Mouse (Mus musculus) retina, postnatal 1 day (tissue): ENCODE measurements at regions not wholly inside any gene's neighbourhood (a gene's known extent, or its start where the extent isn't known, plus 50 kb on each side); places are given as distances from the start of the nearest gene placed in this dataset.

Source experiments
- DNase-seq: peaks from one replicate; pipeline ENCODE4 v3.0.0-alpha.2; 2012

DNA sequence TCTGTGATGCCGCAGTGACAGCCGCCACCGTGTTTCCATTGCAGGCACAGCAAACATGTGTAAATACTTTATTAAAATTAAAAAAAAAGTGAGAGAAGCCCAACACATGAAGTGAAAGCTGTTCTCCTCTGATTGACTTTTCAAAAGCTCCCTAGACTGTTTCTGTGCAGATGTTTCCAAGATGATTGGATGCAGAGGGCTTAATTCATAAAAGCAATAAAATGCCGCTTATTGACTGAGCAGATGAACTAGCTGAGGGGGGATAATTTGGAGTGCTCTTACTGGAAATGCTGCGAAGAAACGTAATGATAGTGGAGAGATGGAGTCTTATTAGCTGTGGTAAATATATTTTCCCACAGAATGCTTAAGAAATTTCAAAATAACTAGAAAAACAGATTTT is 170.4 kb downstream of the Rnf144a start:
- no peak for DNase-seq

DNA sequence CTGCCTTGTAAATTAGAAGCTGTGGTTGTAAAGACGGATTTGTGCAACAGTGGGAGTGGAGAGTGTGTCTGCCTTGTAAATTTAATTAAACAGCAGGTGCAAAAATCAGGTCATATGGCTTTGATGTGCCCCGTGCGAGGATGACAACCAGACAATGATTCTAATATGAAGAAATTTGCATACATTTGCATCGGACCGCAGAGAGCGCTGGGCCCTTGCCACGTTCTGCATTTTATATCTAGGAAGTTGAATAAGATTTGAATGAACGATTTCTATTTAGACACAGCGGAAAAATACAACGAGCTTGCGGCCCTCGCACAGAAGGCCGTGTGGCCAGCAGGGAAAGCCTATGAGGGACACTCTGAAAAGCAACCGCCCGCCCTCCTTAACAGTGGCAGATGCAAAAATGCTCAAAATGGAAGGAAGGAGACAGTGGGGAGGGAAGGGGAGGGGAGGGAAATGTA is 187.5 kb downstream of the Rnf144a start:
- DNase-seq, result peak; percentile 71

DNA sequence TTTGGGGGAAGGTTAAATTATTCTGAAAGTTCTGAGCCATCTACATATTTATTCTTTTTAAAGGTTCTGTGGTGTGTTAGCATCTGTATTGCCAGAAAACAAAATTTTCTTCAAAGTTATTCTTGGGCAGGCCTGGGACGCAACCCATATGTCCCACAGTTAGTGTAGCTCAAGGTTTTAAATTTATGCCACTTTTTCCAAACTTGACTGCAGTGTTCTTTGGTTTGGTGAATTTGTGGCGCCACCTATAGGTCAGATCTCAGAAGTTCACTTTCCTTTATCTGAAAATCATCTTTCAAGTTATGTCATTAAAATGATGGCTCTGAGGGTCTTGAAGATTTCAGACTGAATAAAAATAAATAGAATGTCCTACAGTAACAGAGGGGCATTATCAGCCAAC is 188.7 kb downstream of the Rnf144a start:
- DNase-seq, result peak; percentile 66

DNA sequence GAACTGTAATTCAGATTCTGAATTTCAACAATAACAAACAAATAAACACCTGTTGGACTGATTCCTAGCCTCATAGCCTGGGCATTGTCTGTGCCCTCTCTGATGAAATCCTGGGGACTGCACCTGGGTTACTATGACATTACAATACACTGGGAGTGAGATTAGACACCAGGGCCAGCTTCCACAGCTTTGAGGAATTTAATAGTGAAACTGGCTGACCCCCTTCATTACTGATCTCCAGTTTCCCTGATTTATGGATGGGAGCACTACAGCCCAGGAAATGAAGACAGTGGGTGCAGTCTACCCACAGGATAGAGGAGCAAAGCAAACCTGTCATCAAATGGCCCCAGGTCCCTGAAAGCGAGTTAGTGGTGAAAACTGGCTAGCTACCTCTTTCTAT is 202.6 kb downstream of the Rnf144a start:
- no peak for DNase-seq

DNA sequence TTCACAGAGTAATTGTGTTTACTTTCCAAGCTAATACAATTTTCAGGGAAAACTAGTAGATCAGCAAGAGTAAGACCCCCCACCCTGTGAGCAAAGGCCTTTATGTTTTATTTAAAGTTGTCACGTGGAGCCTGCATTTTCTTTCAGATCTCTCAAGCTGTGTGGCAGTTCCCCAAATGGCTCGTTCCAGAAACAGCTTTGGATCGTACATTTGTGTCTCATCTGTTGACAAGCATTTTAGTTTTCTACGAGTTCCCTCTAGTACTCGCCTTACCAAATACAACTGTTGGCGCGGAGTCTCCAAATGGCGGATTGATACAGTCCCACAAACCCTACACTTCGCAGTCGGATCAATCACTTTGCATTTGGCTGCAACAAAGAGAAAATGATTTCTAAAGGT is 203.6 kb downstream of the Rnf144a start:
- DNase-seq, result no peak

DNA sequence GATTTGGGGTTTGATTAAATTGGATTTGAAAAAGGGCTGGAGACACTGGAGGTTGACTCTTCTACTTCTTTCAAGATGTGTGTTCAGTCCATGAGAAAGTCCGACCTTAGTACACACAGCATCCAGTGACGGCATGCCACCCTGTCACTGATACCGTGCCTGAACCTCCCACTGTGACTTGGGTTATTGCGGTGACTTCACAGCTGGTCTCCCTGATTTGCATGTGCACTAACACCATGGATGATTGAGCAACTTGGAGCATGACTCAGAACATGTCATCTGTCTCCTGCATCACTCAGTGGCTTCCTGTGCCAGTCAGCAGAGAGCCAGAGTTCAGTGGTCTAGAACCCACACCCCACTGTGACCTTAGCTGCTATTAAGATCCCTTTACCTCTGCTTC is 208.3 kb downstream of the Rnf144a start:
- DNase-seq, result no peak

DNA sequence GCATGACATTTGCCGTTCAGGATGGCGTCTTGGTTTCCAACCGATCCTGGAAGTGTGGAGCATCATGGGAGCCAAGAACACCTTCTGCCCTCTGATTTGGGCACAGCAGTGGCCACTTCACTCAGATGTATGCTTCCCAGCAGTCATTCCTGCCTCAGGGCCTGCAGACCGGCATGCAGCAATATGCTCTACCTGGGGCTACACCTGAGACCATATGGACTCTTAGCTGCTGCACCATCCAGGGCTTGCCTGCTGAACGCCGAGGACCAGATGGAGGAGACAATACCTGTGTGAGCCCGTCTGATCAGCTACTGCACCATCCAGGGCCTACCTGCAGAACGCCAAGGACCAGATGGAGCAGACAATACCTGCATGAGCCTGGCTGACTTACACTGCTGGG is 209.0 kb downstream of the Rnf144a start:
- DNase-seq, result no peak

DNA sequence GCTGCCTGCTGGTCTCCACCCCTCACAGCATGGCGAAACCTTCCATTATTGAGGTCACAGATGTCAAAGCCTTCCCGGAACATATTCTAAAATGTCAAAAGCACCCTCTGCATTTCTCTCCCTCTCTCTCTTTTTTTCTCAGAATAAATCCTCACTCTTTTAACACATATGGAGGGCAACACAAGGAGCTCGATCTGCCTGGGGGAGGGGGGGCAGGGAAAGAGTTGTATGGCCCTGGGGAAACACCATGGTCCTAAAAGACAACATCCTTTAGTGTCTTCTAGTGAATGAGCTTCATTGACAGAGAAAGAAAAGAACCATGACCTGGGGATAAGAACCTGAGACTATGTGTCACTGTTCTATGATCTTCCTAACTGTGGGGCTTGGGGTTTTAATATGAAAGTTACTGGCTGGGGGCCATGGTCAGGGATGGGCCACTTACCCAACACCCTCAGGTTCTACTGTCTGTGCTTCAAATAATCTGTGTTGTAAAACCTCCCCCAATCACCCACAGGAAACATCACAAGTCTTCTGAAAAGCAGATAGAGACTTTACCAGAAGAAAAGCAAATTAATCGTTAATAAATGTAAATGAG is 223.0 kb downstream of the Rnf144a start:
- DNase-seq, result peak; percentile 39

DNA sequence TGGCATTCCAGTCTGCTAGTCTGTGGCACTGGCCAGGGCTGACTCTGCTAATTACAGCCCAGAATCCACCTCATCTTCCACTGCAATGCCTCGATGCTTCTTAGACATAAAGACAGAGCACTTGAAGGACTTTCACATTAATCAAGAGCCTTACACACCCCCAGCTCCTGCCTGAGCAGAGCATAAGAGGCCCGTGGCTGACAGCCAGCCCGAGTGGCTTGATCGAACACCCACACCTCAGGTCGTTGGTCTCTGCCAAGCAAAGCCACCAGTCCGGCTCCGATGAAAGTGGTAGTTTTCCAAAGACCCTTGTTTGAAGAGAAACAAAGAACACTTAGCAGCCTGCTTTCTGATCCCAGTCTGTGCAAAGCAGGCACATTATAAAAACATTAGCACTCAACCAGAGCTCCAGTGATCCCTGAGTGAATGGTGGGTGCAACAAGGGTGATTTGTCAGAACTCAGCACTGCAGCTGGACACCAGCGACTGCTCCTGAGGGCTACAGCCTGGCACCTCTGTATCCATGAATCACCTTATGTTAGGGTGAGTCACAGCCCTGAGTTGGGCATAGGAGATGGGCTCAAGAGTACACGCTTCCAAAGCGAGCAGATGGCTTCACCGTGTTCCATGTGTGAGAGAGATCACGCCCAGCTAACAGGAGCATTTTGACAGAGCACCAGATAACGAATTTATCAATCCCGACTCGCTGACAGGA is 223.6 kb downstream of the Rnf144a start:
- DNase-seq, result peak; percentile 11

DNA sequence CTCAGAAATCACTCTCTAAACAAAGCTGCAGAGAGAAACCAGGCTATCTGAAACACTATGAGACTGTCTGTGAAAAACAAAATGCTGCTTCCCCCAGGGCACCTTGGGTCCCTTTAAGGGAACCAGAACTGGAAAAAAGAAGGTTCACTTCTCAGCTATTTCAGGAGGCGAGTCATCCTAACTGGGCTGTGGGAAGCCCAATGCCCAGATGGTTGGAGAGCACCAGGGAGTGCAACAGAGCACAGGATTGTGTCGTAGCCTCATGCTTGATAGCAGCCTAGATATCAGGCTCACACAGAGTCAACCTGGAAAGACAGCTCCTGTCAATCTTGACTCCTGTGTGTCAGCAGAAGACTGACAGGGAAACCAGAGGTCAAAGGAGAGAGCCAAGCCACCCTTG is 226.1 kb downstream of the Rnf144a start:
- DNase-seq, result no peak

DNA sequence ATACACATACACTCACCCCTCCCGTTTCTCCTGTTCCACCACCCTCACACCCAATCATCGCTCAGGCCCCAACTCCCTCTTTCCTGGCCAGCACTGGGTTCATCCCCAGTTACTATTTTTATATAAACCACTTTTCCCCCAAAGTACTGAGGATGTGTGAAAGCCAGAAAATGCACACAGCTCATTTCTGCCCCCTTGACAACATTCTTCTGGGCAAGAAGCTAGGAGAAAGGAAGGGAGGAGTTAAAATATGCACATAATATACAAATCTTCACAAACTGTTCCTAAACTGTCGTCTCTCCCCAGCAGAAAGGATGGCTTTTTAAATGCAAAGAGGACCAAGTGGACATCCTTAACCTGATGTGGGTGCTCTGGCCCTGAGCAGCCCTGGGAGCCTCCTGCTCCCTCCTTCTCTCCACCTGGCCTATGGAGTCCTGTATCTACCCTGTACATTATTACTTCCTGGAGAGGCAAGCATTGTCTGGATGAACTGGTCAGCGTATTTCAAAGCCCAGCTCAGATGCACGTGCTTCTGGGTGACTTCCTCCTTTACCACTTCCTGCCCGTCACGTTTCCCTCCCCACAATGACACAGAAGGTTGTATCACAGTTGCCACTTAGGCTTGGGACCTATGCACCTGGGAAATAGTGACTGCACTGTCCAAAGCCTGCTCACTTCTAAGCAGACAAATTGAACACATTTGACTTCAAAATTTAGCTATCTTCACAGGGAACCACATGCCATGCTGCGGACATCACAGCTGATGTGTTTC is 227.8 kb downstream of the Rnf144a start:
- DNase-seq, result no peak

DNA sequence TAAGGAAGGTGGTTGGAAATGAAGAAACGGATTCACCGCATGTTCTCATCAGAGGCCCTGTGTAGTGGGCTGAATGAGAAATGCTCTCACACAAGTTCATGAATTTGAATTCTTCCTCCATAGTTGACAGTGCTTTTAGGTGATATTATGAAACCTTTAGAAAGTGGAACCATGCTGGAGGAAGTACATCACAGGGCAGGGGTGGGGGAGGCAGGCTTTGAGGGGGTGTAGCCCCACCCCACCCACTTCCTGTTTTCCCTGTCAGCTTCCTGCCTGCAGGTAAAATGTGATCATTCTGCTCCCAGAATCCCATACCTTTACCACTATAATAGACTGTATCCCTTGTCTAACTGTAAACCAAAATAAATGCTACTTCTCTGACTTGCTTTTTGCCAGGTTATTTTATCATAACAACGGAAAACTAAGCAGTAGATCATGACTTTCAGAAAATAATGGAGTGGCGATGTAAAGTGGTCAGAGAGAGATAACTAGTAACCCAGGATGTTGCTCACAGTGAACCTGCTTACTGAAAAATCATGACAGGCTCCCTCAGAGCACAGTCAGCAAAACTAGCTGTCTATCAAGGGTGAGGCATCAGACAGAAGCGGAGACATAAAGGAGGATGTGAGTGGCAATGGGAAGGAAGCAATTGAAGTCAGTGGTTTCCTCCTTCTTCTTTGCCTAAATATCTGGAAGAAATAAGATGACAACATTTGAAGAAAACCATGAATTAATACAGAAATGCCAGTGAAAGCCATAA is 230.2 kb downstream of the Rnf144a start:
- no peak for DNase-seq

DNA sequence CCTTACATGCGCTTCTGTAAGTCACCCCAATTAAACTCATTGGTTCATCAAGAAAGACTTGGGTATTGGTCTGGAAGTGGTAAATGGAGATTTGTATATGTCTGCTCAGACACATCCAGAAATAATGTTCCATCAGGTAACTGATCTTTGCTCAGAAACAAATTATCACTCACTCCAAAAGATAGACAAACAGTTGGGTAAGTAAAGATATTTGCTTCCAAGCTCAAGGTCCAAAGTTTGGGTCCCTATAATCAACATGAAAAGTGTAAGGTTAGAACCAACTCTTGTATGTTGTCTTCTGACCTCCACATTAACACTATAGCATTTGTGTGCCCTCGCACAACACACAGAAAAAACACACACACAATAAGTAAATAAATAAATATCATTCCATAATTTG is 232.0 kb downstream of the Rnf144a start:
- no peak for DNase-seq

DNA sequence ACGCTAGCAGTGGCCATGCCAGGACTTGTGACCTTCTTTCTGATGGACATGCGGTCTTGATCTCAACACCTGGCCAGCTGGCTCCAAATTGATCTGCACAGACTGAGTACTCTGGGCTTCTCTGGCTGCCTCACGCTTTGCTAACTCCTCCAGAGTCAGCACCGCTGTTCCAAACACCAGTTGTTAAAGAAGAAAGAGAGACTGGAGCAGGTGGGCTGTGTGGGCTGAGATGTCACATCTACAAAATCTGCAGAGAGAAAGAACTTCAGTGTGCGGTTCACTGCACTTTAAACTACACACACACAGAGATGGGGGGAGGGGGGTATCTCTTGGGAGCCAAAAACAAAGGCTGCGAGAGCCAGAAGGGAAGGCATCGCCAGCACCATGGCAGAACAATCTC is 234.2 kb downstream of the Rnf144a start:
- DNase-seq, result peak; percentile 37

DNA sequence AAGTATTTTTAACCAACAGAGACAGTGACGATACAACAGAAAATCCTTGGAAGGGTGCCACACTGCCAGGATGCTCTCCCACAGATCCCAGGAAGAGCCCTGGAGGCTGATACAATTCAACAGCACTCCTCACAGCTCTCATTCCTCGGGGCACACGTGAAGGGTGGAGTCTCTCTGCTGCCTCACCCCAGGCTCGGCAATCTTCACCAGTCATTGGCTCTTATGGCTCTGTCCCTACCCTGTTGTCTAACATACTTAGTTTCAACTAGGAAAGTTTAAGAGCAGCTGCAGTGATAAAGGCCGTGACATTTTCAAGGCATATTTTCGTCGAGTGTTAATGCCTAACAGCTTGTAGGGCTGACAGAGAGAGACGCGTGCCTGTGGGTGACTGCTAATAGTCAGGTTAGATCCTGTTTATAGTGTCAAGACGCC is 238.8 kb downstream of the Rnf144a start:
- peak; percentile 25 for DNase-seq

DNA sequence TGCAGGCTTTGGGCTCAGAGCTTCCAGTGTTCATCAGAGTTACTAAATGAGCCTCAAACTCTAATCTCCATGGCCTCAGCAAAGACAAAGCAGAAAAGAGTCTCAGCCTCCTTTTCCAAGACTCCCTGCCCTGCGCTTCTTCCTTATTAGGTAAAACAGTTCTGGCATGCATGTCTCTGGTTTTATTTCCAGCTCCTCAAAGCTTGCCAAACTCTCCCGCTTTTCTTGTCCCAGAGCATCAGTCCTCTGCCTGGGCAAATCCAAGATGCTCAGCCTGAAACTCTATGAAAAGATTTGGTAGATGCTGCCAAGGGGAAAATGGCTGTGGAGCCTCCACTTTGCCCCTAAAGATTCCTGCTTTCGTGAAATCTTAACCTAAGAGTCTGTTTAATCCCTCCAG is 251.6 kb downstream of the Rnf144a start:
- no peak for DNase-seq

DNA sequence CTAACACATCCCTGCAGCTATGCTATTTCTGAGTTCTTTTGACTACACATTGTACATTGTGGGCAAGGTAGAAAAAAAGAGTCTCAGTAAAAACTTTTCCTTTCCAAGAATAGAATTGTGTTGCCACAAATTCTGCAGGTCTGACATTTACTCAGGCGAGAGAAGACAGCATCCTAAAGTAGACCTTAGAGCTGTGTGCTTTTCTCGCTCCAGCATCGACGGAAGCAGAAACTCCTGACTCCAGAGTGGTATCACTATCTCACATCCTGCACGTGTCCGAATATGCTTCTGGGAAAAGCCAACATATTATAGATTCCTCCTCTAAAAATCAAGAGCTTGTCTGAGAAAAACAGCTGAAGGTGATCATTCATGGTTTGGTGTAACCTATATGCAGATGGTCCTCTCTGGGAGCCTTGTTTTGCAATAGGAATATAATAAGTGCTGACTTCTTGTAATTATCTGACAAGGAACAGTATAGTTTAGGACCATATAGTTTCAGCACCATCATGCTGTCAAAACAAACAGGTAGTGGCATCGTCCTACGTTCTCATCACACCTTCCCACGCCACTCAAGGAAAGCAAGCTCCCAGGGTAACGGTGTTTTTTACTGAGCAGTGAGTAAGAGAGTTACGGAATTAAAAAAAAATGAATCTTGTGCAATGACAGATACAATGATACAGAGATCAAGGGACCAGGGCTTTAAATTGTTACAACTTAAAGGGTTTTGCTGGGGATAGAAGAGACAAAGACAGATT is 254.0 kb downstream of the Rnf144a start:
- no peak for DNase-seq

DNA sequence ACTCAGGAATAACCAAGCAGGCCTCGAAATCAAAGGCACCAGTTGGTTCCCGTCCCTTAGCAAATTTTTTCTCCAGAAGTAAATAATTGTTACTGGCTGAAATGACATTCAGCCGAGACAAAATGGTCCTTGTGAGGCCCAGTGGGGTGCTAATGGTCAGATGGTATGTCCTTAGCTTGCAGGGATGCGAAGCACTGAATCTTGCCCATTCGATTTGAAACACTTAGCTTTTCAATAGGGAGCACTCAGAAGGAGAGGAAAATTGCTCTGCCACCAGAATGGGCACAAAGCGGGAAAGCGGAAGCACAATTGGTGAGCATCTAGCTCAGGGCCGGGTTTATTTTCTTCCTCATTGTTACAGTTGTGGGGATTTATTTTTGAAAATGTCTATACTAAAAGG is 262.1 kb downstream of the Rnf144a start:
- no peak for DNase-seq

DNA sequence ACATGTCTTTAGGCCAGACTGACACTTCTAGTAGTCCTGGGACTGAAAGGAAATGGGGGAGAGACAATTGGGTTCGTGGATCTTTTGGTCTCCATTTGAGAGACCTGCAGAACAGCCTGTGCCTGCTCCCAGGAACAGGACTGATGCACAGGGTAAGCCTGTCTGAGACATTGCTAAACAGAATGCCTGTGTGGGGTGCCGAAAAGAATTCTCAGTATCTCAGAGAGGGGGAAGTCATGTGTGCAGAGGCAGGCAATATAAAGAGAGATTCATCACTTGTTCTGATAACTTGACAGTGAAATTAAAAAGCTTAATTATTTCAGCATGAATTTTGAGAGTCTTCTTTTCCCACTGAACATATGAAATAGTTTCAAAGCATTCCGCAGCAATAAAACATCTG is 268.7 kb downstream of the Rnf144a start:
- no peak for DNase-seq

DNA sequence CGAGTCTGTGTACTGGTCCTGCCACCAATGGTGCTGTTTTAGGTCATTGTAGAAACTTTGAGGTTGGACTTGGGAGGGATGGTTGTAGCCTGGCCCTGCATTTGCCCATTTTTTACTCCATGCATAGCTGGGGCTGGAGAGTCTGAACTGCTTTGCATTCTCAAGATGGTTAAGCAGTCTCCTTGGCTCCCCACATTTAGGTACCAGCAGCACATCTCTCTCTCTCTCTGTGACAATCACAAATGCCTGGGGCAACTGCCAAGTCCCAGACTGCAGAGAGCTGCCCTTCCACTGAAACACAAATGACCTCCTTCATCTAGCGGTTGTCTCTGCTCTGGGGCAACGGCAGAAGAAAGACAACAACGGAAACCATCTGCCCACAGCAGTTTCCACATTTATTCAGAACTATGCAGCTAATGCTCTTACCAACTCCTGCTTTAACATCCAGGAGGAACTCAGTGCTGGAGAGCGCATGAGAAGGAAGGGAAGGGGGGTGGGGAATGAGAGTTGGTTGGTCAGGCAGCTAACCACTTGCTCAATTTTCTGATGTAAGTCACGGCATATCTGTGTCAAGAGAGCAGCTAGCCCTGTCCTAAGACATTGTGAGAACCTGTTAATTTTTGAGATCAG is 269.9 kb downstream of the Rnf144a start:
- peak; percentile 17 for DNase-seq

DNA sequence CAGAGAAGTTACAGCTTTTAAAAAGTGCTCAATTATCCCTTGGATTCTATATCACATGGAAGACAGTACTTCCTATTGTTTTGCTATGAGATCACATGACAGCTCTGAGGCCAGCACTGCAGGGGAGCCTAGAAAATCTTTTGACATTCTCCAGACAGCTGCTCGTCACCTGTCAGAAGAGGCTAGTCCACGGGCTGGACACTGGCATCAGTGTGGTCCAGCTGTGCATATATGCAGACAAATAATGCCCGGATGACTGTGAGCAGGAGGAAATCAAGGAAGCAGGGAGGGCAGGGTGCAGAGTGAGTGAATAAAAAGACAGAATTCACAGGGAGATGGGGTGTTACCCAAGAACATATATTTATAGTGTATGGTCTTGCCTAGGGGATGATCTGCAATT is 270.4 kb downstream of the Rnf144a start:
- DNase-seq, result peak; percentile 34

DNA sequence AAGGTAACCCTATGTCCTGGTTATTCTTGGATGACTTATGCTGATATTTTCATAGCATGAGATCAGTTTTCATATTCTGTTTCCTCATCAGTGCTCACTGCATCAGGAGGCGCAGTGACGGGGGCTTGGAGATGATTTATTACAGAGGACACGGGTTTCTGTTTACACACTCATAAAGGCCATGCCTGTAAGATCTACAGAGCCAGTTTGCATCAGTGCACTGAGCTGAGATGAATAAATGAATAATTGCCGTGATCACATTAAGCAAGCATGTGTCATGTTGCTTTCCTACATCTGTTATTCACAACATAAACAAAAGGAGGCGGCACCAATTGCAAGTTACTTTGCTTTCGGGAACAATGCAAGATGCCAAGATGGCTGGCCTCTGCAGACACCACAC is 271.6 kb downstream of the Rnf144a start:
- peak; percentile 79 for DNase-seq
